Mouse (Mus musculus): ENCODE results near the gene Zfp85. TPM values are rescaled to one million over a fixed set of nuclear protein-coding genes. Genes with fewer than 3 reads are reported as not detected.

Zfp85 gene
- total RNA-seq, 2 experiments from 2014 or later: 1.4 to 1.9 TPM

Other genes starting within 250 kb of the Zfp85 start
- gene Gm26965, start 229.1 kb downstream of the Zfp85 start, total RNA-seq (2021): under 1 TPM in 1 of 2 experiments, not detected in 1; 0.23 TPM
- gene Zfp87, start 229.1 kb downstream of the Zfp85 start, total RNA-seq (2021): 1 to 10 TPM; 5.1 to 5.8 TPM
- gene Zfp748, start 201.4 kb downstream of the Zfp85 start, total RNA-seq (2021): 1 to 10 TPM; 2.1 to 2.6 TPM
- gene Zfp729b, start 145.5 kb downstream of the Zfp85 start, total RNA-seq (2021): 1 to 10 TPM; 2.4 to 2.8 TPM
- gene Gm49345, start 117.5 kb downstream of the Zfp85 start, total RNA-seq (2021): 1 to 10 TPM in 1 of 2 experiments, under 1 TPM in 1; 0.72 to 1.2 TPM
- 1 to 10 TPM; 2.5 to 2.6 TPM for gene Zfp729a, start 117.4 kb downstream of the Zfp85 start, total RNA-seq (2021)
- gene Zfp738, start 68.2 kb downstream of the Zfp85 start, total RNA-seq (2021): 1 to 10 TPM; 3.6 to 3.9 TPM
- gene Zfp65, start 26.1 kb downstream of the Zfp85 start, total RNA-seq (2021): 1 to 10 TPM; 3.8 to 4.8 TPM
- 1 to 10 TPM; 1.5 to 2.1 TPM for gene Zfp493, start 24.5 kb upstream of the Zfp85 start, total RNA-seq (2021)
- 1 to 10 TPM in 1 of 2 experiments, under 1 TPM in 1; 0.93 to 1.9 TPM for gene Zfp273, start 58.5 kb upstream of the Zfp85 start, total RNA-seq (2021)
- under 1 TPM in 1 of 2 experiments, not detected in 1; 0.43 TPM for gene Gm10037, start 75.9 kb upstream of the Zfp85 start, total RNA-seq (2021)
- gene BC048507, start 108.1 kb upstream of the Zfp85 start, total RNA-seq (2021): not detected

Data from gastrocnemius, postnatal 14 days (tissue).